In genomic region chr4:64595014-64595599, GRCm38 (mm10) we compare ENCODE assay signal across 11 mouse cellular contexts.
A peak's percentile ranks its signal among the peaks of the same experiment; 100 is the strongest.
DNase-seq lines count a peak whose midpoint lies in the region; ATAC-seq and TF ChIP-seq lines count a peak whose summit lies in the region.
"Had no signal": no experiment of that assay in that cellular context is flagged by ENCODE, and none has a peak within 500 bp of the region (broad histone marks: within the 10 kb centered on the region; RNA-seq: fewer than 3 reads in every experiment).

No protein-coding gene starts in this region.

- H3K4me2 ChIP-seq in limb, embryonic 14.5 days (replicated peaks; ENCODE audit: low read depth, low read length, severe bottlenecking), result no peak overlapping the region
- H3K4me2 ChIP-seq in stomach, embryonic 16.5 days (ENCODE audit: low read depth, low read length), result no peak overlapping the region
- H3K4me2 ChIP-seq: embryonic facial prominence, embryonic 15.5 days; limb, embryonic 13.5 days had no signal

- H3K4me3 ChIP-seq in limb, embryonic 14.5 days (replicated peaks; ENCODE audit: low read length), result no peak overlapping the region
- no peak overlapping the region for H3K4me3 ChIP-seq in limb, embryonic 10.5 days
- no peak overlapping the region for H3K4me3 ChIP-seq in brown adipose tissue, adult 24 weeks (ENCODE audit: insufficient read depth, low read depth, low read length)
- no peak overlapping the region for H3K4me3 ChIP-seq in stomach, embryonic 16.5 days (replicated peaks; ENCODE audit: low read length)
- H3K4me3 ChIP-seq: embryonic facial prominence, embryonic 15.5 days; limb, embryonic 13.5 days had no signal

- no peak for TF ChIP-seq POLR2A in limb, embryonic 14.5 days (IDR thresholded peaks at IDR 0.05; ENCODE audit: borderline replicate concordance, extremely low read depth, insufficient read depth, insufficient read length)

- no peak overlapping the region for H3K9ac ChIP-seq in limb, embryonic 14.5 days (ENCODE audit: low read depth, low read length, severe bottlenecking)
- H3K9ac ChIP-seq in stomach, embryonic 16.5 days (ENCODE audit: low read length), result no peak overlapping the region
- H3K9ac ChIP-seq: embryonic facial prominence, embryonic 15.5 days; limb, embryonic 13.5 days had no signal

- H3K36me3 ChIP-seq in limb, embryonic 14.5 days (ENCODE audit: control insufficient read depth, insufficient read depth, low read length), result no peaks in the 10 kb centered on the region
- H3K36me3 ChIP-seq in limb, embryonic 10.5 days, result no peaks in the 10 kb centered on the region
- no peaks in the 10 kb centered on the region for H3K36me3 ChIP-seq in stomach, embryonic 16.5 days (ENCODE audit: control insufficient read depth, insufficient read depth, low read length)
- H3K36me3 ChIP-seq: embryonic facial prominence, embryonic 15.5 days; limb, embryonic 13.5 days had no signal

- no peak overlapping the region for H3K27ac ChIP-seq in limb, embryonic 14.5 days (replicated peaks; ENCODE audit: low read depth, low read length)
- no peak overlapping the region for H3K27ac ChIP-seq in limb, embryonic 10.5 days
- peak overlapping the region; percentile 31 for H3K27ac ChIP-seq in brown adipose tissue, adult 24 weeks (replicated peaks; ENCODE audit: low read depth, low read length)
- no peak overlapping the region for H3K27ac ChIP-seq in stomach, embryonic 16.5 days (ENCODE audit: low read length)
- H3K27ac ChIP-seq: embryonic facial prominence, embryonic 15.5 days; limb, embryonic 13.5 days had no signal

- H3K9me3 ChIP-seq in limb, embryonic 14.5 days (ENCODE audit: control insufficient read depth, low read length), result no peaks in the 10 kb centered on the region
- H3K9me3 ChIP-seq in limb, embryonic 10.5 days (replicated peaks), result no peaks in the 10 kb centered on the region
- H3K9me3 ChIP-seq in stomach, embryonic 16.5 days (replicated peaks; ENCODE audit: control insufficient read depth, low read length), result no peaks in the 10 kb centered on the region
- H3K9me3 ChIP-seq: embryonic facial prominence, embryonic 15.5 days; limb, embryonic 13.5 days had no signal

- peak; percentile 25 for DNase-seq in limb, embryonic 14.5 days (ENCODE audit: low spot score)
- DNase-seq in limb, embryonic 10.5 days (ENCODE audit: low spot score), result no peak
- DNase-seq in kidney, postnatal 10 days, result peak; percentile 34
- DNase-seq in spleen, adult 18-20 months, result no peak
- no peak for DNase-seq in embryo, embryonic 10 days (ENCODE audit: low spot score)

- WGBS in limb, embryonic 14.5 days, result 59% methylated on average over 8 of the region's 8 CpGs
- WGBS in limb, embryonic 10.5 days, result 78% methylated on average over 8 of the region's 8 CpGs
- WGBS in stomach, embryonic 16.5 days, result 54% methylated on average over 8 of the region's 8 CpGs

- H3K4me1 ChIP-seq in limb, embryonic 14.5 days (ENCODE audit: control insufficient read depth, insufficient read depth, low read length), result no peaks in the 10 kb centered on the region
- H3K4me1 ChIP-seq in limb, embryonic 10.5 days, result no peaks in the 10 kb centered on the region
- no peaks in the 10 kb centered on the region for H3K4me1 ChIP-seq in brown adipose tissue, adult 24 weeks (ENCODE audit: control insufficient read depth, insufficient read depth, insufficient read length, low read length)
- H3K4me1 ChIP-seq in stomach, embryonic 16.5 days (ENCODE audit: control insufficient read depth, insufficient read depth, low read length), result no peaks in the 10 kb centered on the region
- H3K4me1 ChIP-seq: embryonic facial prominence, embryonic 15.5 days; limb, embryonic 13.5 days had no signal

- ATAC-seq in limb, embryonic 14.5 days (ENCODE audit: low FRiP score, low read depth), result no peak
- peak; percentile 60 for ATAC-seq in stomach, embryonic 16.5 days (ENCODE audit: insufficient read depth, low FRiP score)
- no peak for ATAC-seq in granulocyte monocyte progenitor cell, adult 5-6 weeks (replicated peaks; ENCODE audit: poor library complexity, severe bottlenecking)
- ATAC-seq: Patski had no signal

- H3K27me3 ChIP-seq in limb, embryonic 14.5 days (ENCODE audit: control insufficient read depth, insufficient read depth, low read length), result no peaks in the 10 kb centered on the region
- no peaks in the 10 kb centered on the region for H3K27me3 ChIP-seq in limb, embryonic 10.5 days (ENCODE audit: low read depth, poor library complexity, severe bottlenecking)
- H3K27me3 ChIP-seq in stomach, embryonic 16.5 days (ENCODE audit: control insufficient read depth, insufficient read depth, low read length), result no peaks in the 10 kb centered on the region
- H3K27me3 ChIP-seq: embryonic facial prominence, embryonic 15.5 days; limb, embryonic 13.5 days; Patski had no signal

Comparison
In these comparisons a context has a peak if more than half of its experiments do, and no peak if none do; other contexts are left out.
1. DNase-seq: peak in limb, embryonic 14.5 days (single experiment) and kidney, postnatal 10 days (single experiment); none in limb, embryonic 10.5 days (single experiment), spleen, adult 18-20 months (0 of 2) and embryo, embryonic 10 days (single experiment).